8 mouse cellular contexts compared by ENCODE assay signal in genomic region chr1:51596935-51597820, GRCm38 (mm10).
DNase-seq lines count a peak whose midpoint lies in the region; ATAC-seq and TF ChIP-seq lines count a peak whose summit lies in the region.

No protein-coding gene starts in this region.

- H3K4me3 ChIP-seq in hindbrain, embryonic 12.5 days = no peak overlapping the region
- no peak overlapping the region for H3K4me3 ChIP-seq in lung, postnatal 0 days (ENCODE audit: low read depth, low read length)

- H3K9ac ChIP-seq in hindbrain, embryonic 12.5 days = no peak overlapping the region
- H3K9ac ChIP-seq in lung, postnatal 0 days (replicated peaks; ENCODE audit: low read depth) = no peak overlapping the region

- H3K4me2 ChIP-seq in hindbrain, embryonic 12.5 days (replicated peaks) = no peak overlapping the region
- peak overlapping the region; percentile 37 for H3K4me2 ChIP-seq in lung, postnatal 0 days (replicated peaks; ENCODE audit: low read depth, low read length)

- WGBS in hindbrain, embryonic 12.5 days = 56% methylated on average over 18 of the region's 18 CpGs
- 15% methylated on average over 18 of the region's 18 CpGs for whole genome bisulfite sequencing in lung, postnatal 0 days

- TF ChIP-seq EP300 in lung, postnatal 0 days (IDR thresholded peaks at IDR 0.05) = 0 out of 2 replicates have a peak, but pooled peaks have one; percentile 9

- no peaks in the 10 kb centered on the region for H3K9me3 ChIP-seq in hindbrain, embryonic 12.5 days (replicated peaks)
- no peaks in the 10 kb centered on the region for H3K9me3 ChIP-seq in lung, postnatal 0 days (ENCODE audit: low read length)

- no peaks in the 10 kb centered on the region for H3K36me3 ChIP-seq in hindbrain, embryonic 12.5 days
- no peaks in the 10 kb centered on the region for H3K36me3 ChIP-seq in lung, postnatal 0 days (ENCODE audit: insufficient read depth, low read length)

- H3K27me3 ChIP-seq in hindbrain, embryonic 12.5 days = no peaks in the 10 kb centered on the region
- H3K27me3 ChIP-seq in lung, postnatal 0 days (replicated peaks; ENCODE audit: insufficient read depth, low read length) = no peaks in the 10 kb centered on the region

- no peaks in the 10 kb centered on the region for H3K4me1 ChIP-seq in hindbrain, embryonic 12.5 days
- no peaks in the 10 kb centered on the region for H3K4me1 ChIP-seq in lung, postnatal 0 days (ENCODE audit: insufficient read depth, low read depth, low read length)

- TF ChIP-seq CTCF in lung, postnatal 0 days (IDR thresholded peaks at IDR 0.05) = peak; percentile 96

- DNase-seq in Muller cell, postnatal 12 days (ENCODE audit: inconsistent ontology term) = peak; percentile 67
- DNase-seq in cerebellum, adult 9-11 months = peak; percentile 79
- DNase-seq in frontal cortex, postnatal 10 days (ENCODE audit: low spot score in 2 of 2) = peak; percentile 55 to 80
- peak; percentile 90 to 91 for DNase-seq in layer of hippocampus, postnatal 10 days (ENCODE audit: low spot score in 2 of 2)
- DNase-seq in lung, postnatal 0 days (ENCODE audit: low spot score) = peak; percentile 92
- peak; percentile 61 for DNase-seq in ovary, postnatal 36 days (ENCODE audit: low spot score)
- DNase-seq in thymus, postnatal 14 days = peak; percentile 91

- peak; percentile 86 for ATAC-seq in hindbrain, embryonic 12.5 days (ENCODE audit: low FRiP score)
- ATAC-seq in lung, postnatal 0 days = peak; percentile 95

- no peak overlapping the region for H3K27ac ChIP-seq in hindbrain, embryonic 12.5 days
- H3K27ac ChIP-seq in lung, postnatal 0 days (ENCODE audit: low read length) = no peak overlapping the region
